Mouse (Mus musculus) adrenal gland, postnatal 36 days (tissue): ENCODE data around the gene Lrrk1. TPM values are rescaled to one million over a fixed set of nuclear protein-coding genes. Genes with fewer than 3 reads are reported as not detected.
A peak's percentile ranks its signal among the peaks of the same experiment; 100 is the strongest.

Source experiments
- DNase-seq, 2 experiments: peaks; one replicate each; pipeline ENCODE4 v3.0.0; 2021; ENCODE audit warnings: mixed read lengths in 1 of 2
- long read RNA-seq, 2 experiments: library from polyadenylated mRNA; stranded (forward); transcript quantifications; one replicate each; pipeline ENCODE4 v2.0.0; 2021; ENCODE audit warnings: borderline sequencing depth in 2 of 2
- total RNA-seq, 2 experiments: library from RNA; stranded (reverse); gene quantifications; 2 replicates each; pipeline ENCODE4 v1.2.3; 2021

Gene Lrrk1
- total RNA-seq = 10 to 100 TPM; 15.3 to 15.5 TPM
- long read RNA-seq, experiment 1, partial matches to known transcripts = 5 of 6 reads
- long read RNA-seq, experiment 1, other reads (novel, unspliced or antisense) = 1 of 6 reads
- long read RNA-seq, experiment 2, partial matches to known transcripts = 2 of 3 reads
- long read RNA-seq, experiment 2, other reads (novel, unspliced or antisense) = 1 of 3 reads

- DNase-seq = peak; percentile 71 to 84
Observed at GRCm38 (mm10) chr7:66387813-66388521, at the start of gene Lrrk1. Lrrk1 (minus strand) TSS chr7:66388350.

GRCm38 (mm10) chr7:66434453-66434935, 46.3 kb upstream of the Lrrk1 start:
- DNase-seq = peak; percentile 66 to 70

- DNase-seq = peak; percentile 63 to 69
Observed at GRCm38 (mm10) chr7:66427437-66428161, 39.4 kb upstream of the Lrrk1 start, which contains the start of gene Aldh1a3. Aldh1a3 (minus strand) TSS chr7:66427517.

GRCm38 (mm10) chr7:66427053-66427436, 38.9 kb upstream of the Lrrk1 start:
- DNase-seq = no peak

- DNase-seq = no peak
Observed at GRCm38 (mm10) chr7:66421903-66422302, 33.8 kb upstream of the Lrrk1 start.

GRCm38 (mm10) chr7:66418981-66419380, 30.8 kb upstream of the Lrrk1 start:
- peak; percentile 66 to 75 for DNase-seq

- no peak for DNase-seq
Observed at GRCm38 (mm10) chr7:66416829-66417228, 28.7 kb upstream of the Lrrk1 start.

GRCm38 (mm10) chr7:66413093-66413492, 24.9 kb upstream of the Lrrk1 start:
- no peak for DNase-seq

GRCm38 (mm10) chr7:66409433-66409832, 21.3 kb upstream of the Lrrk1 start:
- peak; percentile 35 to 64 for DNase-seq

- DNase-seq = peak; percentile 47 to 52
Observed at GRCm38 (mm10) chr7:66406971-66407370, 18.8 kb upstream of the Lrrk1 start.

- DNase-seq = peak; percentile 45 to 56
Observed at GRCm38 (mm10) chr7:66405951-66406721, 18.0 kb upstream of the Lrrk1 start.

- peak; percentile 48 to 68 for DNase-seq
Observed at GRCm38 (mm10) chr7:66405541-66405940, 17.4 kb upstream of the Lrrk1 start.

- DNase-seq = peak in 1 of 2 experiments; percentile 23
Observed at GRCm38 (mm10) chr7:66404802-66405201, 16.7 kb upstream of the Lrrk1 start.

- DNase-seq = no peak
Observed at GRCm38 (mm10) chr7:66404141-66404540, 16.0 kb upstream of the Lrrk1 start.

GRCm38 (mm10) chr7:66402876-66403275, 14.7 kb upstream of the Lrrk1 start:
- DNase-seq = no peak

- no peak for DNase-seq
Observed at GRCm38 (mm10) chr7:66401605-66402004, 13.5 kb upstream of the Lrrk1 start.

- no peak for DNase-seq
Observed at GRCm38 (mm10) chr7:66397288-66397687, 9.1 kb upstream of the Lrrk1 start.

- DNase-seq = peak; percentile 63 to 80
Observed at GRCm38 (mm10) chr7:66388621-66389532, 727 bp upstream of the Lrrk1 start.

- DNase-seq = peak; percentile 13 to 43
Observed at GRCm38 (mm10) chr7:66387419-66387812, 734 bp downstream of the Lrrk1 start.

- no peak for DNase-seq
Observed at GRCm38 (mm10) chr7:66386411-66386810, 1.7 kb downstream of the Lrrk1 start.

GRCm38 (mm10) chr7:66385826-66386225, 2.3 kb downstream of the Lrrk1 start:
- DNase-seq = no peak
